Mouse (Mus musculus) brain, embryonic 14.5 days (tissue): ENCODE measurements at regions not wholly inside any gene's neighbourhood (a gene's known extent, or its start where the extent isn't known, plus 50 kb on each side); places are given as distances from the start of the nearest gene placed in this dataset.

Experiments
- CTCF ChIP-seq: fragments of 200-500 bp; IDR thresholded peaks from 2 replicates; pipeline ENCODE4 v1.5.1; 2012; ENCODE audit warnings: inconsistent platforms, mild to moderate bottlenecking, moderate library complexity, borderline replicate concordance; ENCODE audit not compliant: insufficient read depth, insufficient read length; ENCODE audit errors: extremely low read depth
- POLR2A ChIP-seq: fragments of 200-500 bp; IDR thresholded peaks from 2 replicates; pipeline ENCODE4 v1.6.1; 2012; ENCODE audit warnings: mild to moderate bottlenecking, inconsistent platforms, borderline replicate concordance; ENCODE audit not compliant: poor library complexity, insufficient read depth, insufficient read length, severe bottlenecking; ENCODE audit errors: extremely low read depth

- TF ChIP-seq POLR2A (no peak), CTCF (no peak)
Observed at GRCm38 (mm10) chr19:60640065-60640464, 59.2 kb upstream of the Cacul1 start.
